Comparison of ENCODE assay signal across 22 mouse cellular contexts in genomic region chr6:33484568-33484967, GRCm38 (mm10).
DNase-seq lines count a peak whose midpoint lies in the region; ATAC-seq and TF ChIP-seq lines count a peak whose summit lies in the region.
"Had no signal": no experiment of that assay in that cellular context is flagged by ENCODE, and none has a peak within 500 bp of the region (broad histone marks: within the 10 kb centered on the region; RNA-seq: fewer than 3 reads in every experiment).

No protein-coding gene starts in this region.

- no peak overlapping the region for H3K4me2 ChIP-seq in kidney, postnatal 0 days (ENCODE audit: low read length)
- no peak overlapping the region for H3K4me2 ChIP-seq in CH12.LX (ENCODE audit: insufficient read depth, low read depth, poor library complexity, severe bottlenecking)
- H3K4me2 ChIP-seq: embryonic facial prominence, embryonic 13.5 days; forebrain, embryonic 12.5 days; hindbrain, embryonic 12.5 days had no signal

- TF ChIP-seq EP300 in CH12.LX (IDR thresholded peaks at IDR 0.05; ENCODE audit: low read length): no peak

- DNase-seq in heart, adult 11 months: peak; percentile 87
- no peak for DNase-seq in heart, adult 9 months (ENCODE audit: low spot score in 2 of 2)
- peak; percentile 44 for DNase-seq in kidney, postnatal 0 days (ENCODE audit: low spot score)
- DNase-seq in kidney, adult 18-20 months: no peak
- peak; percentile 6 for DNase-seq in CH12.LX (ENCODE audit: extremely low read depth)
- DNase-seq in left cerebral cortex, postnatal 10 days (ENCODE audit: extremely low spot score in 1 of 2, low spot score in 2 of 2): no peak
- DNase-seq in embryonic facial prominence, embryonic 10.5 days (ENCODE audit: low spot score): no peak
- DNase-seq: adrenal gland, postnatal 25 days; cerebellum, adult 11 months; cerebellum, adult 9-10 months; cerebellum, postnatal 25 days; gastrocnemius, postnatal 14 days; heart, postnatal 10 days; heart, postnatal 4 days had no signal

- H3K27ac ChIP-seq in kidney, postnatal 0 days: no peak overlapping the region
- H3K27ac ChIP-seq in CH12.LX (ENCODE audit: insufficient read depth, low read depth): no peak overlapping the region
- no peak overlapping the region for H3K27ac ChIP-seq in embryonic facial prominence, embryonic 10.5 days (replicated peaks)
- H3K27ac ChIP-seq: embryonic facial prominence, embryonic 13.5 days; forebrain, embryonic 12.5 days; heart, embryonic 10.5 days; hindbrain, embryonic 12.5 days had no signal

- no peak overlapping the region for H3K9ac ChIP-seq in kidney, postnatal 0 days (ENCODE audit: low read depth, low read length)
- H3K9ac ChIP-seq in CH12.LX (ENCODE audit: insufficient read depth, low read depth): no peak overlapping the region
- H3K9ac ChIP-seq: embryonic facial prominence, embryonic 13.5 days; forebrain, embryonic 12.5 days; hindbrain, embryonic 12.5 days had no signal

- TF ChIP-seq RAD21 in CH12.LX (IDR thresholded peaks at IDR 0.05; ENCODE audit: low read depth, low read length): no peak

- no peak for ATAC-seq in kidney, postnatal 0 days (replicated peaks; ENCODE audit: low FRiP score, low read depth)
- ATAC-seq: CD4-positive, CD25-positive, alpha-beta regulatory T cell, adult 4 months; forebrain, embryonic 16.5 days; hindbrain, embryonic 16.5 days; inflammation-experienced regulatory T-cells, adult 6 months had no signal

- H3K36me3 ChIP-seq in kidney, postnatal 0 days (ENCODE audit: insufficient read depth, low read length): no peaks in the 10 kb centered on the region
- H3K36me3 ChIP-seq in CH12.LX (replicated peaks in 1 of 2; ENCODE audit: control insufficient read depth in 1 of 2, insufficient read depth in 1 of 2, low read length in 1 of 2): peaks cover 0 to 2% of the 10 kb centered on the region in 2 experiments
- no peaks in the 10 kb centered on the region for H3K36me3 ChIP-seq in embryonic facial prominence, embryonic 10.5 days (replicated peaks)
- H3K36me3 ChIP-seq: embryonic facial prominence, embryonic 13.5 days; forebrain, embryonic 12.5 days; heart, embryonic 10.5 days; hindbrain, embryonic 12.5 days had no signal

- in situ Hi-C loops in CH12.LX (cut with MboI; ENCODE audit: low pct_ligation_motif_present, low pct_unique_long_range_greater_than_20kb, low sequenced_read_pairs): no loop called here

- no peaks in the 10 kb centered on the region for H3K79me2 ChIP-seq in CH12.LX (replicated peaks; ENCODE audit: control insufficient read depth, extremely low read depth, insufficient read depth, poor library complexity, severe bottlenecking)

- intact Hi-C loops in left cerebral cortex, postnatal 10 days (cut with DNase I): no loop called here

- H3K4me1 ChIP-seq in kidney, postnatal 0 days (replicated peaks; ENCODE audit: insufficient read depth, low read length): no peaks in the 10 kb centered on the region
- H3K4me1 ChIP-seq in CH12.LX (ENCODE audit: control insufficient read depth in 1 of 2, insufficient read depth in 2 of 2): peaks cover 0 to 6% of the 10 kb centered on the region in 2 experiments; a peak in 1 of 4 replicates
- no peaks in the 10 kb centered on the region for H3K4me1 ChIP-seq in embryonic facial prominence, embryonic 10.5 days
- H3K4me1 ChIP-seq: embryonic facial prominence, embryonic 13.5 days; heart, embryonic 10.5 days had no signal

- no peaks in the 10 kb centered on the region for H3K9me3 ChIP-seq in kidney, postnatal 0 days (replicated peaks; ENCODE audit: low read length)
- H3K9me3 ChIP-seq in CH12.LX (replicated peaks; ENCODE audit: low read length): no peaks in the 10 kb centered on the region
- no peaks in the 10 kb centered on the region for H3K9me3 ChIP-seq in embryonic facial prominence, embryonic 10.5 days
- H3K9me3 ChIP-seq: embryonic facial prominence, embryonic 13.5 days; forebrain, embryonic 12.5 days; heart, embryonic 10.5 days; hindbrain, embryonic 12.5 days had no signal

- 36% methylated on average over 9 of the region's 9 CpGs for WGBS in kidney, postnatal 0 days
- 85% methylated on average over 9 of the region's 9 CpGs for WGBS in embryonic facial prominence, embryonic 10.5 days

- H3K4me3 ChIP-seq in kidney, postnatal 0 days (replicated peaks; ENCODE audit: low read depth, low read length): no peak overlapping the region
- no peak overlapping the region for H3K4me3 ChIP-seq in CH12.LX (replicated peaks in 1 of 3; ENCODE audit: low read depth in 2 of 3, low read length in 2 of 3, poor library complexity in 1 of 3)
- no peak overlapping the region for H3K4me3 ChIP-seq in embryonic facial prominence, embryonic 10.5 days
- H3K4me3 ChIP-seq: embryonic facial prominence, embryonic 13.5 days; forebrain, embryonic 12.5 days; heart, embryonic 10.5 days; hindbrain, embryonic 12.5 days had no signal

- dilution Hi-C loops in CH12.LX (cut with MboI; ENCODE audit: extremely low pct_ligation_motif_present, extremely low pct_unique_long_range_greater_than_20kb, low sequenced_read_pairs): no loop called here

- TF ChIP-seq POLR2A in CH12.LX (IDR thresholded peaks at IDR 0.05; ENCODE audit: low read depth, low read length): no peak

- no peak for TF ChIP-seq CTCF in kidney, postnatal 0 days (IDR thresholded peaks at IDR 0.05; ENCODE audit: low read depth)
- no peak for TF ChIP-seq CTCF in CH12.LX (conservative IDR thresholded peaks at IDR 0.05 in 1 of 2, IDR thresholded peaks at IDR 0.05 in 1 of 2; ENCODE audit: low read depth in 2 of 2, low read length in 2 of 2)

- no peaks in the 10 kb centered on the region for H3K27me3 ChIP-seq in kidney, postnatal 0 days (ENCODE audit: insufficient read depth, low read length)
- no peaks in the 10 kb centered on the region for H3K27me3 ChIP-seq in CH12.LX (replicated peaks)
- H3K27me3 ChIP-seq in embryonic facial prominence, embryonic 10.5 days (replicated peaks; ENCODE audit: low read depth, poor library complexity, severe bottlenecking): no peaks in the 10 kb centered on the region
- H3K27me3 ChIP-seq: embryonic facial prominence, embryonic 13.5 days; forebrain, embryonic 12.5 days; hindbrain, embryonic 12.5 days had no signal

TF ChIP-seq in CH12.LX, 34 proteins besides CTCF, POLR2A, EP300 and RAD21:
- TF ChIP-seq ZMIZ1 (IDR thresholded peaks at IDR 0.05; ENCODE audit: low read depth, low read length) (no peak), ZNF384 (IDR thresholded peaks at IDR 0.05; ENCODE audit: low read depth, low read length) (no peak), GABPA (IDR thresholded peaks at IDR 0.05; ENCODE audit: insufficient replicate concordance, low read depth, low read length) (no peak), TCF12 (IDR thresholded peaks at IDR 0.05; ENCODE audit: low read depth, low read length) (no peak), JUN (IDR thresholded peaks at IDR 0.05; ENCODE audit: insufficient read depth, low read depth, low read length) (no peak), USF2 (conservative IDR thresholded peaks at IDR 0.05; ENCODE audit: low read depth, low read length) (no peak), SIN3A (IDR thresholded peaks at IDR 0.05; ENCODE audit: low read length) (no peak), CHD2 (IDR thresholded peaks at IDR 0.05; ENCODE audit: low read length) (no peak), HCFC1 (IDR thresholded peaks at IDR 0.05; ENCODE audit: low read depth, low read length) (no peak), MYC (IDR thresholded peaks at IDR 0.05; ENCODE audit: low read depth, low read length) (no peak), JUND (conservative IDR thresholded peaks at IDR 0.05; ENCODE audit: low read depth, low read length) (no peak), PAX5 (IDR thresholded peaks at IDR 0.05; ENCODE audit: low read length) (no peak), MAX (IDR thresholded peaks at IDR 0.05; ENCODE audit: low read length) (no peak)
TF ChIP-seq in CH12.LX: peak in this region for 0.

Comparison
In these comparisons a context has a peak if more than half of its experiments do, and no peak if none do; other contexts are left out.
1. DNase-seq: peak in heart, adult 11 months (single experiment), kidney, postnatal 0 days (single experiment) and CH12.LX (single experiment); none in heart, adult 9 months (0 of 2), kidney, adult 18-20 months (single experiment), left cerebral cortex, postnatal 10 days (0 of 2) and embryonic facial prominence, embryonic 10.5 days (single experiment).